Mouse (Mus musculus) kidney, adult 2 months (tissue): ENCODE measurements at regions not wholly inside any gene's neighbourhood (a gene's known extent, or its start where the extent isn't known, plus 50 kb on each side); places are given as distances from the start of the nearest gene placed in this dataset.

ENCODE experiments used
- CTCF ChIP-seq: fragments of 200-500 bp; conservative IDR thresholded peaks from 2 replicates; pipeline ENCODE4 v1.5.1; 2011; ENCODE audit warnings: low read depth, mild to moderate bottlenecking, control low read depth, low read length, moderate library complexity, mixed read lengths; ENCODE audit not compliant: insufficient read depth, insufficient read length
- POLR2A ChIP-seq: fragments of 200-500 bp; IDR thresholded peaks from one replicate; pipeline ENCODE4 v1.6.1; 2011; ENCODE audit warnings: low read depth, low read length, control low read depth

GRCm38 (mm10) chr2:38460367-38460766 lies 51.1 kb upstream of the Nek6 start:
- no peak for TF ChIP-seq CTCF
- TF ChIP-seq POLR2A, result no peak
